Mouse (Mus musculus) intestine, postnatal 0 days (tissue): ENCODE measurements around the gene Zc3h12c. TPM values are rescaled to one million over a fixed set of nuclear protein-coding genes. Genes with fewer than 3 reads are reported as not detected.

Experiments used
- ATAC-seq: fragments of 200-750 bp; cut with Nextera tagmentation; 2 replicates; pipeline ENCODE4 v1.8.0; 2017; ENCODE audit warnings: mild to moderate bottlenecking, moderate TSS enrichment, moderate library complexity
- H3K27ac ChIP-seq: fragments of 300-500 bp; sonication (generic); 2 replicates; pipeline ENCODE4 v1.5.1; 2014; ENCODE audit warnings: mild to moderate bottlenecking, low read depth, low read length, moderate library complexity
- H3K27me3 ChIP-seq: fragments of 300-500 bp; sonication (generic); replicated peaks from 2 replicates; pipeline ENCODE4 v1.6.1; 2014; ENCODE audit warnings: low read length, mixed read lengths; ENCODE audit not compliant: control insufficient read depth, insufficient read depth
- H3K36me3 ChIP-seq: fragments of 300-500 bp; sonication (generic); 2 replicates; pipeline ENCODE4 v1.6.1; 2014; ENCODE audit warnings: mild to moderate bottlenecking, moderate library complexity; ENCODE audit not compliant: control insufficient read depth, insufficient read depth
- H3K4me1 ChIP-seq: fragments of 300-500 bp; sonication (generic); replicated peaks from 2 replicates; pipeline ENCODE4 v1.6.1; 2014; ENCODE audit warnings: antibody characterized with exemption, low read length, mixed read lengths; ENCODE audit not compliant: control insufficient read depth, insufficient read depth
- H3K4me2 ChIP-seq: fragments of 300-500 bp; sonication (generic); replicated peaks from 2 replicates; pipeline ENCODE4 v1.6.1; 2014; ENCODE audit warnings: low read depth, mild to moderate bottlenecking, moderate library complexity
- H3K4me3 ChIP-seq: fragments of 300-500 bp; sonication (generic); 2 replicates; pipeline ENCODE4 v1.5.1; 2014; ENCODE audit warnings: low read depth, low read length
- H3K9ac ChIP-seq: fragments of 300-500 bp; sonication (generic); 2 replicates; pipeline ENCODE4 v1.6.1; 2014; ENCODE audit warnings: mild to moderate bottlenecking, low read depth, low read length
- H3K9me3 ChIP-seq: fragments of 300-500 bp; sonication (generic); 2 replicates; pipeline ENCODE4 v1.6.1; 2016; ENCODE audit warnings: mixed run types; ENCODE audit not compliant: control insufficient read depth
- CTCF ChIP-seq: sonication (generic); IDR thresholded peaks from 2 replicates; pipeline ENCODE4 v1.5.1; 2016; ENCODE audit warnings: low read depth, mild to moderate bottlenecking, control low read depth, antibody characterized with exemption, moderate library complexity
- WGBS: fragments of 180-500 bp; shearing (Covaris S2); extraction: QIAGEN DNeasy Blood & Tissue Kit; methylation state at CpG from one replicate; pipeline ENCODE4 v1.1.7; 2014; 5-methylcytosine and 5-hydroxymethylcytosine counted together
- polyA plus RNA-seq: library from polyadenylated mRNA; unstranded; fragments of >200 nt; fragmentation: Nextera tagmentation; extraction: Ambion mirVana; gene quantifications from 2 replicates; pipeline ENCODE4 v1.2.1, GENCODE M21; 2015

Gene Zc3h12c
- polyA plus RNA-seq, 1 experiment from 2014 or later, result 0.95 TPM

GRCm38 (mm10) chr9:52181419-52181818, 13.0 kb upstream of the Zc3h12c start:
- Histone ChIP-seq H3K27me3 (no peaks in the 10 kb centered on the region), H3K4me1 (no peaks in the 10 kb centered on the region), H3K4me3 (no peak overlapping the region), H3K27ac (no peak overlapping the region), H3K9ac (no peak overlapping the region), H3K4me2 (no peak overlapping the region), H3K9me3 (no peaks in the 10 kb centered on the region), H3K36me3 (no peaks in the 10 kb centered on the region)
- ATAC-seq, result no peak
- no peak for TF ChIP-seq CTCF
- WGBS, result 56% methylated on average over 2 of the region's 2 CpGs

GRCm38 (mm10) chr9:52180851-52181250, 12.5 kb upstream of the Zc3h12c start:
- 56% methylated on average over 6 of the region's 6 CpGs for WGBS
- H3K9me3 ChIP-seq, result no peaks in the 10 kb centered on the region
- H3K36me3 ChIP-seq, result no peaks in the 10 kb centered on the region
- no peaks in the 10 kb centered on the region for H3K4me1 ChIP-seq
- no peak overlapping the region for H3K9ac ChIP-seq
- TF ChIP-seq CTCF, result no peak
- no peak overlapping the region for H3K27ac ChIP-seq
- no peak overlapping the region for H3K4me3 ChIP-seq
- H3K4me2 ChIP-seq, result no peak overlapping the region
- no peaks in the 10 kb centered on the region for H3K27me3 ChIP-seq
- ATAC-seq, result no peak

GRCm38 (mm10) chr9:52175257-52175859, 7.0 kb upstream of the Zc3h12c start:
- no peak for TF ChIP-seq CTCF
- H3K27ac ChIP-seq, result no peak overlapping the region
- no peak overlapping the region for H3K9ac ChIP-seq
- no peaks in the 10 kb centered on the region for H3K9me3 ChIP-seq
- WGBS, result 74% methylated on average over 4 of the region's 4 CpGs
- ATAC-seq, result no peak
- no peak overlapping the region for H3K4me2 ChIP-seq
- no peaks in the 10 kb centered on the region for H3K36me3 ChIP-seq
- H3K27me3 ChIP-seq, result peaks cover 19% of the 10 kb centered on the region; the same call in 1 of the 2 replicates
- H3K4me3 ChIP-seq, result no peak overlapping the region
- no peaks in the 10 kb centered on the region for H3K4me1 ChIP-seq

GRCm38 (mm10) chr9:52174671-52175111, 6.3 kb upstream of the Zc3h12c start:
- Histone ChIP-seq H3K27ac (no peak overlapping the region), H3K27me3 (peaks cover 26% of the 10 kb centered on the region; the same call in 1 of the 2 replicates), H3K4me3 (no peak overlapping the region), H3K9me3 (no peaks in the 10 kb centered on the region), H3K36me3 (no peaks in the 10 kb centered on the region), H3K4me2 (no peak overlapping the region), H3K9ac (no peak overlapping the region), H3K4me1 (no peaks in the 10 kb centered on the region)
- 79% methylated on average over 4 of the region's 4 CpGs for WGBS
- no peak for TF ChIP-seq CTCF
- no peak for ATAC-seq

GRCm38 (mm10) chr9:52173937-52174336, 5.6 kb upstream of the Zc3h12c start:
- H3K4me1 ChIP-seq, result no peaks in the 10 kb centered on the region
- TF ChIP-seq CTCF, result no peak
- H3K4me3 ChIP-seq, result no peak overlapping the region
- H3K36me3 ChIP-seq, result no peaks in the 10 kb centered on the region
- ATAC-seq, result no peak
- H3K9ac ChIP-seq, result no peak overlapping the region
- H3K27ac ChIP-seq, result no peak overlapping the region
- H3K9me3 ChIP-seq, result no peaks in the 10 kb centered on the region
- peaks cover 31% of the 10 kb centered on the region; the same call in 1 of the 2 replicates for H3K27me3 ChIP-seq
- no peak overlapping the region for H3K4me2 ChIP-seq
- WGBS, result 92% methylated on average over 2 of the region's 2 CpGs

GRCm38 (mm10) chr9:52172550-52172949, 4.2 kb upstream of the Zc3h12c start:
- no peak overlapping the region for H3K9ac ChIP-seq
- no peak for ATAC-seq
- WGBS, result 55% methylated on average over 7 of the region's 7 CpGs
- H3K9me3 ChIP-seq, result no peaks in the 10 kb centered on the region
- H3K36me3 ChIP-seq, result no peaks in the 10 kb centered on the region
- no peaks in the 10 kb centered on the region for H3K4me1 ChIP-seq
- no peak overlapping the region for H3K4me3 ChIP-seq
- H3K4me2 ChIP-seq, result no peak overlapping the region
- H3K27me3 ChIP-seq, result peaks cover 38% of the 10 kb centered on the region; the same call in 1 of the 2 replicates
- no peak for TF ChIP-seq CTCF
- H3K27ac ChIP-seq, result no peak overlapping the region

- H3K9me3 ChIP-seq, result no peaks in the 10 kb centered on the region
- 74% methylated on average over 6 of the region's 6 CpGs for WGBS
- H3K9ac ChIP-seq, result no peak overlapping the region
- H3K36me3 ChIP-seq, result no peaks in the 10 kb centered on the region
- peaks cover 38% of the 10 kb centered on the region; the same call in 1 of the 2 replicates for H3K27me3 ChIP-seq
- H3K4me1 ChIP-seq, result no peaks in the 10 kb centered on the region; the same call in 1 of the 2 replicates
- no peak for TF ChIP-seq CTCF
- ATAC-seq, result no peak
- no peak overlapping the region for H3K4me2 ChIP-seq
- H3K27ac ChIP-seq, result no peak overlapping the region
- no peak overlapping the region for H3K4me3 ChIP-seq
Observed at GRCm38 (mm10) chr9:52170671-52171070, 2.3 kb upstream of the Zc3h12c start.
